Mouse (Mus musculus) testis, adult 2 months (tissue): Measurements from ENCODE around the gene Ap5s1. TPM values are rescaled to one million over a fixed set of nuclear protein-coding genes. Genes with fewer than 3 reads are reported as not detected.

Experiments used
- H3K27ac ChIP-seq: fragments of 200-500 bp; 2 replicates; pipeline ENCODE4 v1.5.1; 2012; ENCODE audit warnings: low read depth, low read length; ENCODE audit not compliant: control insufficient read depth, insufficient read depth
- H3K27me3 ChIP-seq: fragments of 200-500 bp; 2 replicates; pipeline ENCODE4 v1.6.1; 2012; ENCODE audit warnings: mild to moderate bottlenecking, low read length, moderate library complexity; ENCODE audit not compliant: control insufficient read depth, insufficient read depth
- H3K36me3 ChIP-seq: fragments of 200-500 bp; 2 replicates; pipeline ENCODE4 v1.6.1; 2012; ENCODE audit warnings: mild to moderate bottlenecking, low read length; ENCODE audit not compliant: control insufficient read depth, insufficient read depth
- H3K4me1 ChIP-seq: fragments of 200-500 bp; 2 replicates; pipeline ENCODE4 v1.6.1; 2012; ENCODE audit warnings: low read length; ENCODE audit not compliant: control insufficient read depth, insufficient read depth
- H3K4me3 ChIP-seq: fragments of 200-500 bp; 2 replicates; pipeline ENCODE4 v1.5.1; 2012; ENCODE audit warnings: low read depth, mild to moderate bottlenecking, low read length, moderate library complexity, mixed read lengths; ENCODE audit not compliant: control insufficient read depth
- CTCF ChIP-seq: fragments of 200-500 bp; IDR thresholded peaks from 2 replicates; pipeline ENCODE4 v1.5.1; 2012; ENCODE audit warnings: low read depth, mild to moderate bottlenecking, inconsistent platforms, low read length, moderate library complexity; ENCODE audit not compliant: control insufficient read depth, insufficient read depth, insufficient replicate concordance
- POLR2A ChIP-seq: fragments of 200-500 bp; IDR thresholded peaks from 2 replicates; pipeline ENCODE4 v1.6.1; 2012; ENCODE audit warnings: low read depth, mild to moderate bottlenecking, inconsistent platforms, low read length, moderate library complexity; ENCODE audit not compliant: control insufficient read depth
- polyA plus RNA-seq: library from polyadenylated mRNA; depleted of rRNA; stranded (reverse); fragments of >200 nt; gene quantifications from 2 replicates; pipeline ENCODE4 v1.2.3, GENCODE M21; 2012

Gene Ap5s1
- polyA plus RNA-seq, 1 experiment, result 12.7 TPM

DNA sequence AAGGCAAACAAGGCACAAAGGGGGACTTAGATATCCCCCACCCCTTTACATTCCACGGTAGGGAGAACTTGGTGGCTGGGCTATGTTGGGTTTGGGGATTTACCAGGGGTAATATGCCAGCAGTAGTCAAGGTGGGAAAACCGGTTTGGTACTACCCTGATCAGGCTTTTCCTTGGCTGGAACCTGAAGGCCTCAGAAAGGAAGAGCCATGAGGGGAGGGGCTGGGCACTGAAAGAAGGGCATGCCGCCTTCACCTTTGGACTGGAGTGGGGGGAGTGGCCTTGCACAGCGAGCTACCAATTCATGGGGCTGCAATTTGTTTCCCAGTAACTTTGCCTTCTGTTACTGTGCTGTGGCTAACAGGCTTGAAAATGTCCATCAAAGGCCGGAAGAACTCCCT, 30.4 kb upstream of the Ap5s1 start:
- no peaks in the 10 kb centered on the region for H3K36me3 ChIP-seq
- peaks cover 21% of the 10 kb centered on the region for H3K4me1 ChIP-seq
- no peak overlapping the region for H3K4me3 ChIP-seq
- H3K27me3 ChIP-seq, result no peaks in the 10 kb centered on the region
- no peak overlapping the region for H3K27ac ChIP-seq
- no peak for TF ChIP-seq CTCF
- no peak for TF ChIP-seq POLR2A

DNA sequence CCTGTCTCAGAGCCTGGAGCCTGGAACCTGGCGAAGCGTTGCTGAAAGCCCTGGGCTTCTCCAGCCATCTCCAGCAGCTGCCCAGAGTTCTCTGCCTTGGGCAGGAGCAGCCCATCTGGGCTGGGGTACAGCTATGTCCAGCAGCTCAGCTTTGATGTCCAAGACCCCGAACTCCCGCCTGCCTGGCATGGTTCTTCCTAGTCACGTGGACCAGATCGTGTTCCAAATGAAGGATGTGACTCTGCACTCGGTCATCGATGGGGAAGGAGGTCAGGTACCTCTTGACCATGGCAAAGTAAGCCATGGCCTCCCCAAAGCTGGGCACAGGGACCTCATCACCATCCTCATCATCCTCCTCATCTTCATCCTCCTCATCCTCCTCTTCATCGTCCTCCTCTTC, 28.9 kb upstream of the Ap5s1 start:
- Histone ChIP-seq H3K27me3 (no peaks in the 10 kb centered on the region), H3K4me1 (peaks cover 20% of the 10 kb centered on the region), H3K36me3 (no peaks in the 10 kb centered on the region), H3K4me3 (no peak overlapping the region), H3K27ac (no peak overlapping the region)
- TF ChIP-seq POLR2A (no peak), CTCF (no peak)

DNA sequence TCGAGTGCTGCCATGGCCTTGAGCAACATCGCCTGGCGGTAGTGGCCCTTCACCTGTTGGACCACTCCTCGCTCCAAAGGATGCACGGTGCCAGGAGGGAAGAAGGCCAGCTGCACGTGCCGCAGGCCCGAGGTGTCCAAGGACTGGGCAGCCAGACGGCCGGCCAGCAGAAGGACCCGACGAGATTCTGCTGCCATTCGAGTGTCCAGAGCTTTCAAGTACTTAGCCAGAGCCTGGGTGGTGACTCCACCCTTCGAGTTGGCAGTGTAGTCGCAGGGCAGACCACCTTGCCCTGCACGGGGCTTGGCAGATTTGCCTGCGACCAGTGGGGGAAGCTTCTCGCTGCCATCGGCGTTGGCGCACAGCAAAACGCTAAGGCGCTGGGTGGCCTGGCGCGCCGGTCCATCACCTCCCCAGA, 28.0 kb upstream of the Ap5s1 start:
- no peaks in the 10 kb centered on the region for H3K27me3 ChIP-seq
- H3K4me3 ChIP-seq, result peak overlapping the region; percentile 85
- TF ChIP-seq POLR2A (no peak), CTCF (no peak)
- peaks cover 20% of the 10 kb centered on the region for H3K4me1 ChIP-seq
- H3K36me3 ChIP-seq, result no peaks in the 10 kb centered on the region
- H3K27ac ChIP-seq, result no peak overlapping the region; the same call in 1 of the 2 replicates

DNA sequence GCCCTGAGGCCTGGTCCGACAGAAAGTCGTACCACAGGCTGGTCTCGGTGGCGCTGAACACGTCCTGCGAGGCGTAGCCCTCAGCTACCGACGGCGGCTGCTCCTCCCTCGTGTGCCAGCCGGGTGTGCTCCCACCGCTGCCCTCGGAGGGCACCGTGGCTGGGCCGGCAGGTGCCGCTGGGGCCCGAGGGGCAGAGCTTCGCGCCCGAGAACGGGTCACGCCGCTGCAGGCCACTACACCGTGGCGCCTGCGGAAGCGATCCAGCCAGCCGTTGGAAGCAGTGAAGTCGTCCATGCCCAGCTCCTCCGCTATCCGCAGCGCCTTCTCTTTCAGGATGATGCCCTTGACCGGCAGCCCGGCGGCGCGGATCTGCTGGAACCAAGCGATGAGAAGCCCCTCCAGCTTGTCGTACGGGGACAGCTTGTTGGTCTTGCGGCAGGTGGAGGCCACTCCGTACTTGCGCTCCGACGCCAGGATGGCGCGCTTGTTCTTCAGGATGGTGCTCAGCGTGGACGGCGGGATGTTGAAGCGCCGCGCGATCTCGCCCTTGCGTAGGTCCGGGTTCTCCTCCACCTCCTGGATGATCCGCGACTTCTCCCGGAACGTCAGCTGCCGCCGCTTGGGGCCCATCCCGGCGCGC, 27.5 kb upstream of the Ap5s1 start:
- Histone ChIP-seq H3K36me3 (no peaks in the 10 kb centered on the region), H3K4me1 (peaks cover 20% of the 10 kb centered on the region), H3K27me3 (no peaks in the 10 kb centered on the region), H3K4me3 (peak overlapping the region; percentile 85), H3K27ac (peak overlapping the region; percentile 67)
- TF ChIP-seq CTCF, result no peak
- TF ChIP-seq POLR2A, result no peak

DNA sequence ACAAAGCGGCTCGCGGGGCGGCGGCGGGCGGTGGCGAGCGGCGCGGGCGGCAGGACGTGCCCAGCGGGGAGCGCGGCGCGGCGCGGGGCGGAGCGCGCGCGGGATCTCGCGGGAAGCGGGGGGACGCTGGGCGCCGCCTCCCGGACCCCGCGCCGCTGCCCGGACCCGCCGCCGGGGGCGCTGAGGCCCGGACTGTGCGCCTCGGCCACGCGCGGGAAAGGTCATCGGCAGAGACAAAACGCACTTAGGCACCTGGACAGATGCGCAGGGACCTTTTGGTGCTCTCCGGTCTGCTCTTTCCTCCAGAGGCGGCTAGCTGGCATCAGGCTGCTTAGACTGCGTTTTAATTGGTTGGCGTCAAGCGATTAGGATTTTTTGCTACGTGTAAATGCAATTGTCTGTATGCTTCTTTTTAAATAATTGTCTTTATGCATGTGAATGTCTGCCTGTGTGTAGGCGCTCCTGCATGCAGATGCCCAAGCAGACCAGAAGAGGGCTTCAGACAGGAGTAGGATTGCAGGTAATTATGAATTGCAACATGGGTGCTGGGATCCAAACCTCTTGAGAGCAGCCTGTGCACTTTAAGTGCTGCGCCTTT, 26.8 kb upstream of the Ap5s1 start, which contains the start of gene Cenpb:
Gene Cenpb (minus strand): TSS at position 78 of the 598 bp plus-strand sequence.
- TF ChIP-seq CTCF (peak; percentile 42; the same call in 1 of the 2 replicates), POLR2A (no peak)

DNA sequence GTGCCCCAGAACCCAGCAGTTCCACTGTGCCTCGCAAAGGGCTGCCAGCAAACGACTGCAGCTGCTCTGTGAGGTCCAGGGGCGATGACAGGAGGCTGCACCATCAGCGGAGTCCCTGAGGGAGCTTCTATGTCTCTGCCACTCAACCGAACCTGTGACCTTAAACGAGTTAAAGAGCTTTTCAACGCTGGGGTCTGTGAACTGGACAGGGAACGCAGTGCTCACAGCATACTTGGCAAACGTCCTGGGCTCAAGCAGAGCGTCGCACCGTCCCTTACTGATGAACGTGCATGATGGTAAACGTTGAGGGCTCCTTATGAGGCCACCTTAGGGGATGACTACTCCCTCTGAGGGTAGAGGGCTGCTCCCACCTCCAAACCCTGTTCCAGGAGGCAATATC, 20.5 kb upstream of the Ap5s1 start:
- peaks cover 10% of the 10 kb centered on the region for H3K4me1 ChIP-seq
- H3K36me3 ChIP-seq, result no peaks in the 10 kb centered on the region
- H3K27me3 ChIP-seq, result no peaks in the 10 kb centered on the region
- no peak overlapping the region for H3K27ac ChIP-seq
- TF ChIP-seq CTCF (no peak), POLR2A (no peak)
- peak overlapping the region; percentile 65 for H3K4me3 ChIP-seq

More for the DNA sequence above, 26.8 kb upstream of the Ap5s1 start, which contains the start of gene Cenpb:
- Histone ChIP-seq H3K27ac (peak within 1 kb of the TSS; percentile 67), H3K4me1 (peaks cover 20% of the 10 kb centered on the region), H3K27me3 (no peaks in the 10 kb centered on the region), H3K36me3 (no peaks in the 10 kb centered on the region), H3K4me3 (peak within 1 kb of the TSS; percentile 85)

DNA sequence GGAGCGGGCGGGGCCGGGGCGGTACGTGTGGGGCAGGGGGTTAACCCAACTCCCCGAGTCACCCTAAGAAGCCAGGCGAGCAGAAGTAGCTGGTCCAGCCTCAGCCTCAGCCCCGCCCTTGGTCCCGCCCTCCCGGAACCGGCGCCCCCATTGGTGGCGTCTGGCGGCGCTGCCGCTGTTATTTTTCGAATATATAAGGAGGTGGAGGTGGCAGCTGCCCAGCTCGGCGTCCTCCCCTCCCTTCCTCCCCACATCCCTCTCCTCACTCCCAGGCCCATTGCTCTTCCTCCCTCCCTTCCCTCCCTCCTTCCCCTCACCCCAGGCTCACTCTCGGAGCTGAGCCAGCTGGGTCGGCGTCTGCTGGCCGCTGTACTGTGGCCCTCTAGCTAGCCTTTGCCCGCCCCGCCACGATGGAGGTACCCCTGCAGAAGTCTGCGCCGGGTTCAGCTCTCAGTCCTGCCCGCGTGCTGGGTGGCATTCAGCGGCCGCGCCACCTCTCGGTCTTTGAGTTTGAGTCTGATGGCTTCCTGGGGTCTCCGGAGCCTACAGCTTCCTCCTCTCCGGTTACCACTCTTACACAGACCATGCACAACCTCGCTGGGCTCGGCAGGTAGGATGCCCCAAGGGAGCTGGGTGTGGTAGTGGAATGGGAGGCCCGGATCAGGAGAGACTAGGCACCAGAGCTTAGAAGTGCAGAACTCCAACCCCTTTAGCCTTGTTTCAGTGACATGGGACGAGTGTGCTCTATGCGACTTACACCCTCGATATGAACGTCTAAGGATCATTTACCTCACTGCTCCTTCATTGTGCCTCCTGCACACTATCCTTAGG, 19.9 kb upstream of the Ap5s1 start, which contains the start of the genes Cdc25b and Spef1:
Gene Cdc25b (plus strand): TSS at position 179 of the 831 bp plus-strand sequence.
Gene Spef1 (minus strand): TSS at position 512 of the 831 bp plus-strand sequence.
- no peak within 1 kb of the TSS for H3K27ac ChIP-seq
- peak within 1 kb of the TSS; percentile 80 for H3K4me3 ChIP-seq

More for the DNA sequence above, 19.9 kb upstream of the Ap5s1 start, which contains the start of the genes Cdc25b and Spef1:
- Histone ChIP-seq H3K4me1 (peaks cover 10% of the 10 kb centered on the region), H3K27me3 (no peaks in the 10 kb centered on the region), H3K36me3 (no peaks in the 10 kb centered on the region)
- no peak for TF ChIP-seq CTCF
- TF ChIP-seq POLR2A, result no peak
